Mouse (Mus musculus) kidney, adult 8-10 months (tissue): ENCODE measurements at regions not wholly inside any gene's neighbourhood (a gene's known extent, or its start where the extent isn't known, plus 50 kb on each side); places are given as distances from the start of the nearest gene placed in this dataset.

ENCODE experiments used
- DNase-seq, 2 experiments: peaks; one replicate each; pipeline ENCODE4 v3.0.0; 2022

- DNase-seq: no peak
These were observed 71.5 kb upstream of the Rpl39l start for GRCm38 (mm10) chr16:10098511-10098910.

GRCm38 (mm10) chr16:10088461-10089353 lies 81.3 kb upstream of the Rpl39l start:
- peak; percentile 9 to 32 for DNase-seq

- DNase-seq: no peak
These were observed 83.7 kb upstream of the Rpl39l start for GRCm38 (mm10) chr16:10086341-10086740.

- DNase-seq: no peak
These were observed 84.6 kb upstream of the Rpl39l start for GRCm38 (mm10) chr16:10085429-10085828.

- DNase-seq: no peak
These were observed 86.4 kb upstream of the Grin2a start for GRCm38 (mm10) chr16:10081751-10082150.

GRCm38 (mm10) chr16:10080121-10080679 lies 84.8 kb upstream of the Grin2a start:
- DNase-seq: no peak

- DNase-seq: peak; percentile 4 to 29
These were observed 77.8 kb upstream of the Grin2a start for GRCm38 (mm10) chr16:10073158-10073557.

- no peak for DNase-seq
These were observed 68.1 kb upstream of the Grin2a start for GRCm38 (mm10) chr16:10063491-10063890.

- no peak for DNase-seq
These were observed 62.7 kb upstream of the Grin2a start for GRCm38 (mm10) chr16:10058094-10058493.
